Comparison of ENCODE assay signal across 19 mouse cellular contexts in genomic region chr16:4283267-4283851, GRCm38 (mm10).
"Had no signal": no experiment of that assay in that cellular context is flagged by ENCODE, and none has a peak within 500 bp of the region (broad histone marks: within the 10 kb centered on the region; RNA-seq: fewer than 3 reads in every experiment).

No protein-coding gene starts in this region.

- ATAC-seq: midbrain, embryonic 16.5 days had no signal

- H3K9me3 ChIP-seq: midbrain, embryonic 10.5 days; midbrain, embryonic 12.5 days; neural tube, embryonic 13.5 days; neural tube, embryonic 15.5 days had no signal

- H3K27ac ChIP-seq: midbrain, embryonic 10.5 days; midbrain, embryonic 12.5 days; neural tube, embryonic 13.5 days; neural tube, embryonic 15.5 days had no signal

- H3K36me3 ChIP-seq: midbrain, embryonic 10.5 days had no signal

- DNase-seq: lung, adult 18-20 months; lung, embryonic 14.5 days; lung, postnatal 10 days; lung, postnatal 4 days; midbrain, embryonic 14.5 days; retina, postnatal 1 day; right cerebral cortex, adult 18-20 months; right cerebral cortex, postnatal 25 days; right cerebral cortex, postnatal 4 days; spleen, adult 18-20 months; thymus, adult 18-20 months; thymus, postnatal 14 days; thymus, postnatal 36 days had no signal

- H3K27me3 ChIP-seq: midbrain, embryonic 12.5 days; neural tube, embryonic 13.5 days; neural tube, embryonic 15.5 days had no signal

- H3K4me1 ChIP-seq: midbrain, embryonic 10.5 days; midbrain, embryonic 12.5 days; neural tube, embryonic 13.5 days; neural tube, embryonic 15.5 days had no signal

- H3K4me3 ChIP-seq: midbrain, embryonic 10.5 days; midbrain, embryonic 12.5 days; myocyte; neural tube, embryonic 13.5 days; neural tube, embryonic 15.5 days had no signal
